Mouse (Mus musculus) thymus, adult 2 months (tissue): ENCODE measurements at regions not wholly inside any gene's neighbourhood (a gene's known extent, or its start where the extent isn't known, plus 50 kb on each side); places are given as distances from the start of the nearest gene placed in this dataset.

Experiments used
- DNase-seq: peaks from one replicate; pipeline ENCODE4 v3.0.0; 2021
- H3K27ac ChIP-seq: fragments of 200-500 bp; 2 replicates; pipeline ENCODE4 v1.5.1; 2012; ENCODE audit warnings: low read length, control low read depth; ENCODE audit not compliant: control insufficient read depth, insufficient read depth
- H3K27me3 ChIP-seq: fragments of 200-500 bp; 2 replicates; pipeline ENCODE4 v1.6.1; 2012; ENCODE audit warnings: mild to moderate bottlenecking, low read length, moderate library complexity, mixed read lengths; ENCODE audit not compliant: control insufficient read depth, insufficient read depth
- H3K36me3 ChIP-seq: fragments of 200-500 bp; 2 replicates; pipeline ENCODE4 v1.6.1; 2012; ENCODE audit warnings: mild to moderate bottlenecking, low read length, moderate library complexity; ENCODE audit not compliant: control insufficient read depth, insufficient read depth
- H3K4me1 ChIP-seq: fragments of 200-500 bp; replicated peaks from 2 replicates; pipeline ENCODE4 v1.6.1; 2012; ENCODE audit warnings: low read length; ENCODE audit not compliant: control insufficient read depth, insufficient read depth
- H3K4me3 ChIP-seq: fragments of 200-500 bp; 2 replicates; pipeline ENCODE4 v1.5.1; 2012; ENCODE audit warnings: mild to moderate bottlenecking, low read length, control low read depth, moderate library complexity; ENCODE audit not compliant: control insufficient read depth, insufficient read depth
- CTCF ChIP-seq: fragments of 200-500 bp; IDR thresholded peaks from 2 replicates; pipeline ENCODE4 v1.5.1; 2012; ENCODE audit warnings: mild to moderate bottlenecking, control low read depth, low read length, moderate library complexity, borderline replicate concordance; ENCODE audit not compliant: control insufficient read depth, poor library complexity, insufficient read depth; ENCODE audit errors: extremely low read depth
- POLR2A ChIP-seq: fragments of 200-500 bp; IDR thresholded peaks from 2 replicates; pipeline ENCODE4 v1.6.1; 2012; ENCODE audit warnings: mild to moderate bottlenecking, low read length, control low read depth, moderate library complexity; ENCODE audit not compliant: control insufficient read depth, poor library complexity, insufficient read depth; ENCODE audit errors: extremely low read depth
- WGBS: fragments of 180-500 bp; shearing (Covaris S2); methylation state at CpG from one replicate; pipeline ENCODE4 v1.1.7; 2018; 5-methylcytosine and 5-hydroxymethylcytosine counted together

DNA sequence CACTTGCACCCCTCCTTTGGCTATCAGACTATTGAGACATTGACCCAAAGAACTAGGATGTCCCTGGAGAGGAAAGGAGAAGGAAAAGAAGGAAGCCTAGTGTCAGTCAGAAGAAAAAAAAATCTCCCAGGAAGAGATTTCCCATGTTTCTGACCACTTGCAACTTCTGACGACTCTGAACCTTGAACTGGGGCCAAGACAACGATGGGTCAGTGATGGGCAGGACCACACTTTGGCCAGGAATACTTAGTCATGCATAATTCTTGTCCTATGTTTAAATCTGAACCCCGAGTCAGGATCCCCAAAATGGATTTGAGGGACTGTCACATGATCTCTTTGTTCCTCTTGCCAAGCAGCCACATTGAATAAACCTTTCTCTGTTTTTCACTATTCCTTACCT lies 276.7 kb upstream of the Cxcr4 start:
- no peak overlapping the region for H3K4me3 ChIP-seq
- no peak overlapping the region for H3K27ac ChIP-seq
- TF ChIP-seq POLR2A (no peak), CTCF (no peak)
- no peaks in the 10 kb centered on the region for H3K36me3 ChIP-seq
- DNase-seq = no peak
- no peaks in the 10 kb centered on the region for H3K27me3 ChIP-seq
- H3K4me1 ChIP-seq = no peaks in the 10 kb centered on the region
- WGBS = 90% methylated on average over 3 of the region's 3 CpGs

DNA sequence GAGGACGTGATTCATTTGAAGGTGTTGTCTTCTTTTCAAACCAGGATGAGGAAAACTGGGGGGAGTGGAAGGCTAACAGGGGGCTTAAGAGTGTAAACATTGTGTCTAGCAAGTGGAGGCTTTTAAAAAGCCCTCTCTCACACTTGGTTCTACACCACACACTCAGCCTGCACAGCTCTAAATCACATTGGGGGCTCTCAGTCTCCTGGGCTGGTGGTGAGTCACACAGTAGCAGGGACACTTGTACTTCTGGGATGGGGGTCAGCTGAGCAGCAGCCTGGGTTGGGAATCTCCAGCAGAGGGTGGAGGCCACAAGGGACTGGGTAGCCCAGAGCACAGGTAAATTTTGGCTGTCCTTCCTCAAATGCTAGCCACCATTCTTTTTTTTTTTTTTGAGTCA lies 268.4 kb upstream of the Cxcr4 start:
- no peak for DNase-seq
- no peak for TF ChIP-seq CTCF
- TF ChIP-seq POLR2A = no peak
- Histone ChIP-seq H3K27ac (no peak overlapping the region), H3K27me3 (no peaks in the 10 kb centered on the region), H3K4me1 (no peaks in the 10 kb centered on the region), H3K4me3 (no peak overlapping the region), H3K36me3 (no peaks in the 10 kb centered on the region)
- 92% methylated on average over 1 of the region's 1 CpGs for WGBS

DNA sequence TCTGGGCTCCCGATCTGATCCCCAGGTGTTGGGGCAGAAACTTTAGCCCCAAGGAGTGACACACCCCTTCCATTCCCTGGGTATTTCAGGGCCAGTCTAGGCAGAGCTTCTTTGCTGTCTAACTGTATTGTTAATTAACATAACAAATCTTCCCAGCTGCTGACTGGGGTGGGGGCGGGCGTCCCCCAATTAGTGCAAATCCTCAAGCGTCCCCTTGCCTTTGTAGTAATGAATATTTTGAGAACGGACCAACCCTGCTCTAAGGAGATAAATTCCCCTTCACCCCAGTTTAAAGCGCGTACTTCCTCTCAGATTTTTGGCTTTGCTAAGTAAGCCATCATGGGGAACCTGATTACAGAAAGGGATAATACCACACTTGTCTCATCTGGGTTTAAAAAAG lies 268.0 kb upstream of the Cxcr4 start:
- no peak for DNase-seq
- TF ChIP-seq POLR2A (no peak), CTCF (no peak)
- no peaks in the 10 kb centered on the region for H3K27me3 ChIP-seq
- H3K27ac ChIP-seq = no peak overlapping the region
- no peaks in the 10 kb centered on the region for H3K36me3 ChIP-seq
- no peaks in the 10 kb centered on the region for H3K4me1 ChIP-seq
- H3K4me3 ChIP-seq = no peak overlapping the region
- 73% methylated on average over 7 of the region's 7 CpGs for WGBS

DNA sequence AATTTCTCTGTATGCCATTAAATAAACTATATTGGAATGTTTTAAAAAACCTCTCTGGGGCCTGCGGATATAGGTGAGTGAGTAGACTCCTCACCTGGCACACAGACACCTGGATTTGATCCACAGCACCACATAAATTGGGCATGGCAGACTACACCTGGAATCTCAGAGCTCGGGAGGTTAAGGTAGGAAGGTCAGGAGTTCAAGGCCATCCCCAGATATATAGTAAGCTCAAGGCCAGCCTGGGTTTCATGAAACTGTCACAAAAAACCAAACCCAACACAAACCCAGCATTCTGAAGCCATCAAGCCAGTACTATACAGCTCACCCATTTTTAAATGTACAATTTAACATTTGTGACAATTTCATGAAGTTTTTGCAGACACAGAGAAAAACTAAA lies 266.6 kb upstream of the Cxcr4 start:
- 96% methylated on average over 2 of the region's 2 CpGs for WGBS
- TF ChIP-seq CTCF (no peak), POLR2A (no peak)
- H3K4me1 ChIP-seq = no peaks in the 10 kb centered on the region
- H3K27me3 ChIP-seq = no peaks in the 10 kb centered on the region
- H3K36me3 ChIP-seq = no peaks in the 10 kb centered on the region
- DNase-seq = no peak
- no peak overlapping the region for H3K27ac ChIP-seq
- H3K4me3 ChIP-seq = no peak overlapping the region

DNA sequence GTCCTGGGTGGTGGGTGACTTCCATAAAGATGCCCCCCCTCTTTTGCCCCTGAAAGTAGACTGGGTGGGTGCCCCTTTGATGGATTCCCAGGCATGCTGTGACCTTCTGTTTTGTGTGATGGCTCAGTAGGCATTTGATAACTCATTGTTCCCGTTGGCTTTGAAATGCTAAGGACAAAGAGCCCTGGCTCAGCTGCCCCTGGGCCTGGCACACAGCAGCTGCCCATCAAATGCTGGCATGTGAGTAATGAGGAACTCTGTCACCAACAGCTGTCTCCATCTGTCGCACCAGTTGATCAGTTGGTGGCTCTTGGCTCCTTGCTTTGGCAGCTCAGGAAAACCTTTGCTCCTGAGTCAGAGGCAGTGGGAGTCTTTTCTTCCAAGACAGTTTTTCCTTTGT lies 264.8 kb upstream of the Cxcr4 start:
- H3K36me3 ChIP-seq = no peaks in the 10 kb centered on the region
- H3K4me1 ChIP-seq = no peaks in the 10 kb centered on the region
- no peak for TF ChIP-seq POLR2A
- TF ChIP-seq CTCF = no peak
- WGBS = 79% methylated on average over 2 of the region's 2 CpGs
- DNase-seq = no peak
- H3K27me3 ChIP-seq = no peaks in the 10 kb centered on the region
- no peak overlapping the region for H3K4me3 ChIP-seq
- H3K27ac ChIP-seq = no peak overlapping the region

DNA sequence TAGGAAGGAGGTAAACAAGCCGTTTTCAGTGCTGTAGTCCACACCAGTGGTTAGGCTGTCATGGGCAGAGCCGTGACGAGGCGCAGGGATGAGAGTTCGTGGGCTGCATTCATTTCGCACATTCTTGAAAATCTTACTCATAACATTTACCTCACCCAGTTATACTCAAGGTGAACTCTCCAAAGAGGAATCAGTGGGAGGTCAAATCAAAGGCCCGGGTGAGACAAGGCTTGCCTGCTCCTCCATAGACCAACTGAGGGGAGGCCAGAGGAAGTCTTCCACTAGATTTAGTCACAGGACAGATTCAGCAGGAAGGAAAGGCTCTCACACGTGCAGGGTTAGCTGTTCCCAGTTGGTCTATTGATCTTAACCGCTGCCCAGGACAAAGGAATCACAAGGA lies 262.6 kb upstream of the Cxcr4 start:
- Histone ChIP-seq H3K4me1 (no peaks in the 10 kb centered on the region), H3K27me3 (no peaks in the 10 kb centered on the region), H3K27ac (no peak overlapping the region), H3K4me3 (no peak overlapping the region), H3K36me3 (no peaks in the 10 kb centered on the region)
- 85% methylated on average over 9 of the region's 9 CpGs for WGBS
- TF ChIP-seq POLR2A = no peak
- no peak for TF ChIP-seq CTCF
- no peak for DNase-seq

DNA sequence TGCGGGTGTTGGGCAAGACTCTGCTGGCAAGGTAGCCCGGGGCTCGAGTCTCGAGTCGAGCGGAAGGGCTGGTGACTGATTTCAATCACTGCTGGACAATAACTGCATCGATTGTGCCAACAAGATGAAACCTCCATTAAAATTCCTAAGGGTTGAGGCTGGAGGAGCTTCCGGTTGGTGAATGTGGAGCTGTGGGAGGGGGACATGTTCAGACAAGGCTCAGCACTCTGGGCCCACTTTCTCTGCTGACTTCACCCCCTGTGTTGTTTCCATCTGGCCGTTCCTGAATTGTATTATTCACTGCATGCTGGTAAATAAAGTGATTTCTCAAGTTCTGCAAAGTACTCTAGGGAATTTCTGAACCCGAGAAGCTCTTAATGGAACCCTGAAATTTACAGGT lies 261.2 kb upstream of the Cxcr4 start:
- no peaks in the 10 kb centered on the region for H3K36me3 ChIP-seq
- 96% methylated on average over 10 of the region's 10 CpGs for WGBS

More for the DNA sequence above, 261.2 kb upstream of the Cxcr4 start:
- Histone ChIP-seq H3K4me3 (no peak overlapping the region), H3K27ac (no peak overlapping the region), H3K4me1 (no peaks in the 10 kb centered on the region), H3K27me3 (no peaks in the 10 kb centered on the region)
- TF ChIP-seq POLR2A = no peak
- TF ChIP-seq CTCF = no peak
- no peak for DNase-seq
